Mouse (Mus musculus): ENCODE measurements at regions not wholly inside any gene's neighbourhood (a gene's known extent, or its start where the extent isn't known, plus 50 kb on each side); places are given as distances from the start of the nearest gene placed in this dataset.

DNA sequence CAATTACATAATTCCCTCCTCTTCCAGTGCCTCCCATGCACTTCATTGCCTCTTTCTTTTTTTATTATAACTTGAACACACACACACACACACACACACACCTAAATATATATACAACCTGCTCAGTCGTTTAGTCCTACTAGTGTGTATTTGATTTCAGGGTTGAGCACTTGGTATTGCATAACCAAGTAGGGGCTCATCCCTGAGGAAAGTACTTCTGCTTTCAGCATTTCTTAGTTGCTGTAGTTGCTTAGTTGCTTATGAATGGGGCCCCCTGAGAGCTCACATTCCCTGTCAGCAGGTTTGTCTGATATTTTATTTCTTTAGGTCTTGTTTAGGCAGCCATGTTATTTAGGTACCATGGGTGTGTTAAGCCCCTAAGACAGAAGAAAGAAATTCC, 271.3 kb upstream of the Cdyl start:
- DNase-seq = no peak

DNA sequence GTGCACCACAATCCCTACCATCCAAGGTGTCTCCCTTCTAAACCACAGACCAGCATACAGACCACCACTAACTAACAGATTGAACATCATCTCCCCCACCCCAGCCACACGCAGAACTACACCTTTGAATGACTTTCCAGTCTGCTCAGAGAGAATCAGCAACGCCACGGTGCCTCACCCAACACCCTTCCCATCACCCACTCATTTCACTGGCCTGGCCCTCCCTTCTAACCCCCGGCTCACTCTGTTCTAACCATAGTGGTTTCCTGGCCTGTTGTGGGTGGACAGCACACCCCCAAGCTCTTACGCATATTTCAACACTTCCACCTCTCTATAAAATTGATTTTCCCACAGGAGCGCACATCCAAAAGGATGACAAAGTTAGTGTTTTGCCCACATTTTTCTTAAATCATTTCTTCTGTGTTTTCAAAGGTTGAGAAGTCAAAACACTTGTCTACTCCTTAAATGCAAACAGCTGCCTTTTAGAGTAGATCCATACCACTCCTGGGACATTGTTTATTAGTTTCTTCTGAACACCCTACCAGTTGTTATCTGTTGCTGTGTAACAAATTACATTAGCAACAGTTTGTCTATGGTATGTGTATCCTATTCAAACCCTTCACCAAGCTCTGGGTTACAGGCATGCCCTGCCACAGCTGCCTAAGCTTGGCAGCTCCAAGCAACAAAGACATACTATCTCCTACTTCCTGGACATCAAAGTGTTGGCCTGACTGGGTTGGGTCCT, 269.7 kb upstream of the Cdyl start:
- no peak for DNase-seq

DNA sequence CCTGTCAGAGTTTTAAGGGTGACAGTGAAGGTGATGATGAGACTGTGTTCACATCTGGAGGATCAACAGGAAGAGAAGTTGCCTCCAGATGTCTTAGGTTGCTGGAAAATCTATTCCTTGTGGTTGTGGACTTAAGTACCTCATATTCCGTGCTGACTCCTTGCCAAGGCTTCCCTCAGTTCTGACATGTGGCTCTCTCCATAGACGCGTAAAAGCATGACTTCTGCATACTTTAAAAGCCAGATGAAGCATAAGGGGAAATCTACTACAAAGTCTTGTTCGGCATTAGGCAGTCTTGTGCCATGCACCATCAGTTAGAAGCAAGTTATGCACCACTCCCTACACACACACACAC, 269.1 kb upstream of the Cdyl start:
- DNase-seq = no peak

DNA sequence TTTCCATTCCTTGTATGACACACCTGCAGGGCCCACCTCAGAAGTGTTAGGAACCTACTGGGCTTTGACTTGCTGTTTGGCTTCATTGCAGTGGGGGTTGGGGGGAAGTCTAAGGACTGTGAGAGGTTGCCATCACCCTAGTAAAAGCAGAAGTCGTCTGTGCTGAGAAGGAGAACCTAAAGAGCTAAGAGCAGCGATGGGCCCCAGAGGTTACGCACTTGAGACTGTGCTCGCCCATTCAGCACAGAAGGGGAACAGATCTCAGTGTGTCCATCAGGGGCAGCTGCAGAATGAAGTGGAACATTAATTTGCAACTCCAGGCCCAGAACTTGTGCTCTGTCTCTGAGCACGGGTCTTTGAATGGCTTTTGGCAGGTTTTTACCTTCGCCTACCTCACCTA, 267.5 kb upstream of the Cdyl start:
- no peak for DNase-seq

DNA sequence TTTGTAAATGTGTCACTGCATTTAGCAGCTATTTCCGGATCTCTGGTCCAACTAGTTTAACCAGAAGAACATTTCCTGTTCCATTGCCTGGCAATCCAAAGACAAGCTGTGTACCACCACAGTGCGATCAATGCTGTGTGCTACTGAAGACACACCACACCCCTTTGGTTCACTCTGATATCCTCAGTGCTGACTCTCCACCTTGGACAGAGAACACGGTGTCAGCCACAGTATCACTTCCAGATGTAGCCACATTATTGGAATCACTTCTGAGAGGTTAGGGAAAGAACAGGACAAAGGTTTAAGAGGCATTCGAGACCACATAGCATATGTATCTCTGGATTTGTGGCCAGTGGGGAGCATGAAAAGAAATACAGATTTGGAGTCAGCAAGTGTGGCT, 264.4 kb upstream of the Cdyl start:
- no peak for DNase-seq

DNA sequence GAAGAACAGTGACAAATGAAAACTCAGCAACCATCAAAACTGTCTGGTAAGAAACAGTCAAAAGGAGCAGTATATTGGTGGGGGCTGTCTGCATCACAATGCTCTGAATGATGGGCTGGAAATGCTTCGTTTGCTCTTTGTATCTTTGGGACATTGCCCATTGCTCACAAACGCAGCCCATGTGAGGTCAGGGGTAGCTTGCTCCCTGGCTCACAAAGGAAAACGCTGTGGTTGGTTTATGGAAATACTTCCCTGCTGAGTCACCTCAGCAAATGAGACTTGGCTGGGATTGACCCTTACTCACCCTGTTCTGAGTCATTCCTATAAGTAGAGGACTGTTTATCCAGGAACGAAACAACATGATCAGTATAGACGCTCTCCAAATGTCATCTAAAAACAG, 264.0 kb upstream of the Cdyl start:
- DNase-seq = no peak

DNA sequence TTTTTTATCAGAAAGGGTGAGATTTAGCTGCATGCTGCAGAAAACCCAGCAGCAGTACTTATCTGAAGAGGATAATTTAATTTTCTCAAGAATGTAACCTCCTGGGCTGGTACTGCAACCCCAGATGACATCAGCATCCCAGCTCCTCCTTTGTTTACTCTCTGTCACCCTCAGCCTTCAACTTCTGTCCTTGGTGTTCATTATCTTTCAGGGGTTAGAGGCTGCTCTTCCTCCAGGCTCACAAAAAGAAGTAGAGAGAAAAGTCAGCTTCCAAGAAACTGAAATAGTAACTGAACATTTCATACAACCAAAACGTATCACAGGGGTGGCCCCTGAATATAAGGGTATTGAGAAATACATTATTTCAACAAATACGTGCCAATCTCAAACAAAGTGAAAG, 262.5 kb upstream of the Cdyl start:
- no peak for DNase-seq

DNA sequence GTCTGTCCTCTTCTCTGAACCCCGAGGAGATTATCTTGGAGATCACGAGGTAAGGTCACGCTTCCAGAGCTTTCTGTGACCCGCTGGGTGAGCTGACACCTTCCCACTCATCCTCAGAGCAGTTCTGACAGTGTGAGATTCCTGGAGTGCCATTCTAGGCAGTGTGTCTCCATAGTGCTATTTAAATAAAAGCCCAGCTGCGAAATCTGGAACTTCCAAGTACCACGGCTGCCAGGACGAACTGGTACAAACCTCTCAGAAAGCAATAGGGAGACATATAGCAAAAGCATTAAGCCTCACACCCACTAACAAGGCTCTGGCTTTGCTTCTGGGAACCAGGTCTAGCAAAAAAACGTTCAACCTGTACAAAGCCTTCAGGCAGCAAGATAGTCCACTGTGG, 261.4 kb upstream of the Cdyl start:
- DNase-seq = no peak

DNA sequence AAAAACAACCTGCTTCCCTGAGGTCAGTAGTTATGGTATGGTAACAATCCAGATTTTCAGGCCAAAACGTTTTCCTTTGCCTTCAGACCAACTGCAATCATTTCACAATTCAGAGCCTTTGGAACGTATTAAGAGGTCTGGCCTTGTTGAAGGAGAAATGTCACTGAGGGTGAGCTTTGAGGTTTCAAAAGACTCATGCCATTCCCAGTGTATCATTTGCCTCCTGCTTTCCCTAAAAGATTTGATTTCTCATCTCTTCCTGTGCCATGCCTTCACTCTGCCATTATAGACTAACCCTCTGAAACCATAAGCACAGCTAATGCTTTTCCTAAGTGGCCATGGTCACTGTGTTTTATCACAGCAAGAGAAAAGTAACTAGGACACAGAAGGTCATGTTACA, 256.8 kb upstream of the Cdyl start:
- no peak for DNase-seq

DNA sequence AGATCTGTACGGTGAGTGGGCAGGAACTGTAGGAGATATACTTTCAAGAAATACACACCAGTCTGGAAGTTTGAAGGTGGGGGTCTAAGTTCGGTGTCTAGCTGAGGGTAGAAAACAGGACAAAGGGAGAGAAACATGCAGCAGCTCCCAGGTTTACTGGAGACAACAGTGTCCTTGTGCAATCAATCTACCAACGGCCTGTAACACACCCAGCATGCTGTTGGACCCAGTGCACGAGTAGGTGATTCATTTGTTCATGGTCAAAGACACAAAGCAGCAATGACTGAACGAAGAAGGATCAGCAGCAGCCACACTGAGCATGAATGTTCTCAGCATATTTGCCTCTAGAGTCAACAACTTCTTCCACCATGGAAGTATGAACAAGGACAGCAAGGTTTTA, 255.2 kb upstream of the Cdyl start:
- DNase-seq = no peak

DNA sequence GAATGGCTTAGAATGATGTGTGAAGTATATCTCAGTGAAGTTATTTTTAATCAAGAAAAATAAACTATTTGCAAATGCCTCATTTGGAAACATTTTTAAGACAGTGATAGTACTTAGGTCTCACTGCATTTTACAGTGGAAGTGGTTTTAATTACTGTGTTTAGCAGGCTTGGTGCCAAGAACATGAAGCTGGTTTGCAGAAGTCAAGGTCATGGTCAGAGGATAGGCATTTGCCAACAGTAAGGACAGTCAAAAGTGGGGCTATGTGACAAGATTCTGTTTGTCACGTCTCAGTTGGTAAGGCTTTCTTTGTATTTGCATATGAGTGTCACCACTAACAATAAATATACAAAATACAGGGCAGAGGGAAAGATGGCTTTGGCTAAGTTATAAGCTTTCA, 254.2 kb upstream of the Cdyl start:
- DNase-seq = no peak

DNA sequence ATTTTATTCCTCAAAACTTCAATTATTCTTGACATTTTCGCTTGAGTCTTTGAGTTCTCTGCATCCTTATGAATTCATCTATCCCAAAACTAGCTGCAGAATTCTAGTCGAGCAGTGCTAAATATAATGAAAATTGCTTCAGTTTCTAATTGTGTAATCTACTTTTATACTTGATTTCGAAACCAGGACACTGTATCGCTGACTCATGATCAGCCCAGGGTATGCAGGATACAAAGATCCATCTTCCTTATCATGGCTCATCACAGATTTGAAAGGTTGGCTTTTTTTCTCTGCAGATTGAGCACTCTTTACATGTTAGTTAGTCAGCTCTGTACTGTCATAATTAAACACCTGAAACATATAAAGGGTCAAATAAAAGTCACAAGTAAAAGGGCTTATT, 242.1 kb upstream of the Cdyl start:
- no peak for DNase-seq

DNA sequence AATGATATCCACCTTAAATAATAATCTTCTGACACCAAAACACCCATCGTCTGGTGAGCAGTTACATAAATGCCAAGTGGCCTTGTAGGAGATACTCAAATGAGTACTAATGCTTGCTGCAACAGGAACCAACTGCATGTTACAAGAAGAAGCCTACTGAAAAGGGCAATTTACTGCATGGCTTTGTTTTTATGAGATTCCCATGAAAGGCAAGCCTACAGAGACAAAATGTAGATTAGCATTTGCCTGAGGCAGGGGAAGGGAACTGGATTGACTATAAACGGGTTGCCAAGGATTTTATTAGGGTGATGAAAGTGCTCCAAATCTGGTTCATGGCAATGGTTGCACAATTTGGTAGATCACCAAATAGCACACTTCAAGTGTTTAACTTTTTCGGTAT, 239.6 kb upstream of the Cdyl start:
- DNase-seq = no peak

DNA sequence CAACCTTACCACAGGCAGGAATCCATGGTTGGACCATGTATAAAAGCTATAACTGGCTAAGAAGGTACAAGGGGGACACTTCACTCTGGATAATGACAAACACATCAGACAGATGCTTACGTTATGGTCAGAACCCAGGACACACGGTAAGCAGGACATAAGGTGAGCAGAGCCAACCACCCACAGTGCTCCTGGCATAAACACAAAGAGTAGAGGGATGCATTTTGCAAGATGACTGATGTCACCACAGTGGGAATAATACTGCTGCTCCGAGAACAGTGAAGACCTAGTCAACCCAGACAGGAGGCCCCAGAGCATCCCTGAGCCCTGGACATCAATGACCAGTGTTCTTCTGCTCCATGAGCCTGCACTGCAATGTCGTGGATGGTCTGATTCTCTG, 233.6 kb upstream of the Cdyl start:
- DNase-seq = no peak

DNA sequence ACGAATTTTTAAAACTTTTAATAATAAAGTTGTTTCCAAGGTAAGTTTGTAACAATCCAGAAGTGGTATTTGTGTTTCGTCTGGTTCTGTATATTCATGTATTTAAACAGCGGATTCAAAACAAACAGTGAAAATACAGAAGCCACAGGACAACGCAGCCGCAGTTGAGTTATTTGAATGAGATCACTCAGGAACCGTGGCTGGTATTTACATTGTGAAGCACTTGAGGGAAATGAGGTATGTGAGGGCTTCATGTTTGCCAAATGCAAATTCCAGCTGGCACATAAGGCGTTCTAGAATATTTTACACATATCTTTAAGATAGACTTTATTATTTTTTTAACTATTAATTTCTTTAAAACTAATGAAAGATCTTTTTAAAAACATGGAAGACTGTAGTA, 224.5 kb upstream of the Cdyl start:
- no peak for DNase-seq

DNA sequence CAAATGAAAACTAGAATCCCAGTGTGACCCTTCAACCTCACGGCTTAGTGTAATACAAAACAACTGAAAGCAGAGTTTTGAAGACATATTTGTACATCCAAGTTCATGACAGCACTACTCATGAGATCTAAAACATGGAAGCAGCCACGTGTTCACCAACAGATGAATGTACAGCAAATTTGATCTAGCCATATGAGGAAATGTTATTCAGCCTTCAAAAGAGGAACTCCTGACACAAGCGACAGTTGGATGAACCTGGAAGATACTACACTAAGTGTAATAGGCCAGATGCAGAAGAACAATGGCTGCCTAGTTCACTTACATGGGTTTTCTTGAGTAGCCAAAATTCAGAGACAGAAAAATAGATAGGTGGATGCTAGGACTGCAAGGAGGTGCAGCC, 212.0 kb upstream of the Cdyl start:
- DNase-seq = no peak

DNA sequence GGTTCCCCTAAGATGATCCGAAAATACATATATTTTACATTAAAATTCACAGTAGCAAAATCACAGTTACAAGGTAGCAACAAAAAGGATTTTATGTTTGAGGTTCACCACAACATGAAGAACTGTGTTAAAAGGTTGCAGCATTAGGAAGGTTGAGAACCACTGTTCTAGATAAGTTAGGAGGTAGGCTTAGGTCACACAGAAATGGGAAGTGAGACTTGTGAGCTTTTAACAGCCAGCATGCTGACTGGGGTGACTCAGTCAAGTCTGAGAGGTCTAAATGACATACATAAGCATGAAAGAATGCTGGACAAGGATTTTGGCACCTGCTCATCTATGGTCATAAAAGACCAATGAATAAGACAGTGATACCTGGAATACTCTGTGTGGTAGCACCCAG, 207.2 kb upstream of the Cdyl start:
- DNase-seq = no peak

DNA sequence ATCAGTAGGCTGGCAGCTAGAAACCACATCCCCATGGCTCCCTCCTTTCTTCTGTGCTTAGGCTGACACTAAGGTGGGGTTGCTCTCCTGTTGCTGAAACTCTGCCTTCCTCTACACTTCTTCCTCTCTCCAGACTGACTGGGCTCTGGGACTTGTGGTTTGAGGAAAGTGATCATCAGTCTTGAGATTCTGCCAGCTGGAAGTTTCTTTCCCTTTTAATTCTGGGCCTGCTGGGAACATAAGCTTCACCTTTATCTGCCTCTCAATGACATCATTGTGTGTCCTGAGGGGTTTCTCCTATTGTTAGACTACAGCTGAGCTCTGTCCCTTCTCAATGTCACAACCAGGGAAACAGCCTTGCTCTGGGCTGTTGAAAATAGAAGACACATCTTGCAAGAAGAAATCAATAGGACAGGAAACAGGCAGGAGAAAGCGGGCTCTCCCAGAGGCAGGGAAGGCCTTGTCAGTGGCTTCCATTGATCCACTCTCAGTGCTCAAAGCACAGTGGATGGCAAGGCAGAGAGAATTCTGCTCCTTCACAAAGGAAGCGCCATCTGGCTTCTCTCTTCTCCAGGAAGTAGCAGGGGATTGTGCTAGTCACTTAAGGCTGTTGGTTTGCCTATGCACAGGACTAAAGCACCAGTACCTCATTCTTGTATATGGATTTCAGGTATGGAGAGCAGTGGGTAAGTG, 206.3 kb upstream of the Cdyl start:
- no peak for DNase-seq

DNA sequence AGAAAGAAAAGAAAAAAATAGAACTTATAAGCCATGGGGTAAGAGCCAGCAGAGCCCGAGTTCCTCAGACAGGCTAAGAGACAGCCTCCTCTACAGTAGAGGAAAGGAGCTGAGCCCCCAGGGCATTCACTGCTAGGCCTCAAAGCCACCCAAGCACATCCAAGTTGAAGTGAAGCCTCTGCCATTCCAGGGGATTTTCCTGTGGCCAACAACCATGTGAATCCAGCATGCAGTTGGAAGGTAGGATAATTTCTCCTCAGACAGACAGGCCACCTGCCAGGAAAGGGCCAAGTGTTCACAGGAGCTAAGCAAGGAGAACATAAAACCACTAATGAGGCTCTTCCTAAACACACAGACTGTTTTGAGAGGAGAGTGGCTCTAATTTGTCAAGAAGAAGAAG, 199.6 kb upstream of the Cdyl start:
- no peak for DNase-seq

DNA sequence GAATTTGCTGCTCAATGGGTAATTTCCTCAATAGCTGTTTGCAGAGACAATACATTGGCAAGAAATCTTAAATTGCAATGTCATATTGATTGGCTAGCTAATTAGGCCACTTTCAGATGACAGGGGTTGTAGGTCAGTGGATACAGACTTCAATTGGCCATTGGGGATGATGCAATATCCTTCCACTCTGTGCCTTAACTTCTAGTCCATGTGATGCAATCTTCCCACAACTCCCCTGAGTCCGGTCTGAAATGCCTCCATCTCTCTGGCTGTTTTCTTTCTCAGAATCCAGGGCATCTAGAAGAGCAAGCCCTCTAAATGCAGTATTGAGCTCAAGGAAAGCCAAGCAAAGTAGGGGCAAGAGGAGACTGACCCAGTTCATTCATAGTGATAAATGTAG, 196.4 kb upstream of the Cdyl start:
- no peak for DNase-seq

DNA sequence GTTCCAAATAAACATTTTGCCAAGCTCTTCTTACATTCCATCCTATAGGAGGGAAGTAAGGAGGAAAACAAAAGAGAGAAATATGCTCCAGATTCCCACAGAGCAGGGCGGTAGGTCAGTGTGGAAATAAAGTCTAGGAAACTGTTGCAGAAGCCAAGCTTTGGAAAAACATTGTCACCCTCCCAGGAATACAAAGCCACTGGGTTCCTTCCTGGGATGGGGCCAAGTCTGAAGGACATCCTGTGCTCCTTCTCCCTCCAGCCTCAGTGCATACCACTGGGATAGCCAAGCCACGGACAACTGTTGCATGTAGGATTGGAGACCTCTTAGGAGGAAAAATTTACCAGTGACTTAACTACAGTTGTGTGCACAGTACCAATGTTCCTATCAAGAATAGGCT, 195.8 kb upstream of the Cdyl start:
- DNase-seq = no peak

DNA sequence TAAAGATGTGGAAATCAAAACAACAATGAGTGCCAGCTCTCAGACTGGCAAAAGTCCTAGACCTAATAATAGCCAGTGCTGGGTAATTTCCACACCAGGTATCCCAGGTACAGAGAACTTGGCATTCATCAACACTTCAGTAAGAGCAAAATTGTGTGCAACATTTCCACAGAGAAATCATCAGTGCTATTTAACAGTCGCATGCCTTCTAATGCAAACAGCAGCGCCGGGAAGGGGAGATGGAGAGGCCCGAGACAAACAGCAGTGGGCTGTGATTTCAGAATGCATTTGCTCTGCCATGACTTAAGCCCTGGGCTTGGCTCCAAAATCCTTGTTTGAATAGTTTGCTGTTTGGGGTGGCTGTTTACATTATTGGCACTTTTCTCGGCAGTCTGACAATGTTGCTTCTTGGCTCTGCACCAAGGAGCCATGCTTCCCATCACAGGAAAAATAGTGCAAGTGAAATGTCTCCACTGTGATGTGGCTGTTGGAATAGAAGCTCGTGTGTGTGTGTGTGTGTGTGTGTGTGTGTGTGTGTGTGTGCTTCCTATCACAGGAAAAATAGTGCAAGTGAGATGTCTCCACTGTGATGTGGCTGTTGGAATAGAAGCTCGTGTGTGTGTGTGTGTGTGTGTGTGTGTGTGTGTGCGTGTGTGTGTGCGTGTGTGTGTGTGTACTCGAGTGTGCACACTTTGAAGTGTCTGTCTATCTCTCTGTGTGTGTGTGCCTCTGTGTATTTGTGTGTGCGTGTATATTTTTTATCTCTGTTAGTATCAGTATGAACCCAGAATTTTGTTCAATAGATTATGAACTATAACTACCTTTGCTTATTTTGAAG, 190.1 kb upstream of the Cdyl start:
- no peak for DNase-seq

DNA sequence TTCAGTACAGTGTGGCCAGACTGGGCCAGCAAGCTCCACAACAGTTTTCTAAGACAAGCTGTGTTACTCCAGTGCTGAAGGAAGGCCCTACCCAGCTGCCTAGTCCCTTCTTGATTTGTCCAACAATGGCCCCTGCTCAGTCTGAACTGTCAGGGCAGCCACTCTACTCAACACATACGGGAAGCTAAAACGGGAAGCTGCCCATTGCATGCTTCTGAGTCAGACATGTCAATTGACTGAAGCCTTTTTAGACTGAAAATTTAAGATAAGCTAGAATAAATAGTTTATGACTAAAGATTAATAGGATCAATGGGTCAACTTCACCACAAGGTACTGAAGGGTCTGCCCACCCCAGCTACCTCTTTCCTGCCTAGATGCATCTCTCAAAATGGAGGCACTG, 181.4 kb upstream of the Cdyl start:
- DNase-seq = no peak

DNA sequence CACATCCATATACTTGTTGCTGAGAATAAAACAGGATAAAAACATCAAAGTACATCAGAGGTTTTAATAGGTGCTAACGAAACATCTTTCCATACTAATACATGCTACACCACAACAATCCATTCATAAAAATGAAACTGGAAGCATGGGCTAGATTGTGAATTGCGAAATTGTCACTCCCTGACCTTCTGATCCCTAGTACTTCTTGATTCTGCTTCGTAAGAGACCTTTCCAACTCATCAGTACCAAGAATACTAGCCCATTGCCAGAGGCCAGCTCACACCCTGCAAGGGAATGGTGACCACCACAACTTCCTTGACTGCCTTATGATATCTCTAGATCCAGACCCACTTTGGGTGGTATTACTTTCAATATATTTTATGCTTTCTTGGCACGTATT, 177.3 kb upstream of the Cdyl start:
- DNase-seq = no peak
